Mouse (Mus musculus) heart, postnatal 36 days (tissue): ENCODE measurements at regions not wholly inside any gene's neighbourhood (a gene's known extent, or its start where the extent isn't known, plus 50 kb on each side); places are given as distances from the start of the nearest gene placed in this dataset.

Experiments used
- DNase-seq, 2 experiments: peaks; one replicate each; pipeline ENCODE4 v3.0.0; 2021 to 2022
- intact Hi-C: fragments of 180-260 bp; cut with DNase I; formaldehyde crosslinking; loops from one replicate; pipeline ENCODE4 v1.15.1; 2025

DNA sequence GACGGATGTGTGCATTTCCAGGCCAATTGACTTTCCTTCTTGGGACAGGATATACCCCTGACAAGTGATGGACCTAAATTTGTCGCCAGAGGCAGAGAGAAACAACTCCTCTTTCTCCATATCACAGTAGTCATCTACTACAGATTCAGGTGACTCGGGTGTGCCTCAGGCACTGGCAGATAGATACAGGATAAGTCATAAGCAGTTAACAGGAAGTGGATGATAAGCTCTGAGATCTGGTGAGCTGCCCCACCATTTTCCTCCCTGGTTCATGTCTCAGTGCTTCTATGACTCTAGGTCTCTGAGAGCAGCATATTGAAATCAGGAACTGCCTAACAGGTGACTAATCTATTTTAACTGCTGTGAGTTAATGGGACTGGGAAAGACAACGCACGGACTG, 73.4 kb upstream of the Ubl3 start:
- DNase-seq: no peak
- intact Hi-C loops: no loop called here

DNA sequence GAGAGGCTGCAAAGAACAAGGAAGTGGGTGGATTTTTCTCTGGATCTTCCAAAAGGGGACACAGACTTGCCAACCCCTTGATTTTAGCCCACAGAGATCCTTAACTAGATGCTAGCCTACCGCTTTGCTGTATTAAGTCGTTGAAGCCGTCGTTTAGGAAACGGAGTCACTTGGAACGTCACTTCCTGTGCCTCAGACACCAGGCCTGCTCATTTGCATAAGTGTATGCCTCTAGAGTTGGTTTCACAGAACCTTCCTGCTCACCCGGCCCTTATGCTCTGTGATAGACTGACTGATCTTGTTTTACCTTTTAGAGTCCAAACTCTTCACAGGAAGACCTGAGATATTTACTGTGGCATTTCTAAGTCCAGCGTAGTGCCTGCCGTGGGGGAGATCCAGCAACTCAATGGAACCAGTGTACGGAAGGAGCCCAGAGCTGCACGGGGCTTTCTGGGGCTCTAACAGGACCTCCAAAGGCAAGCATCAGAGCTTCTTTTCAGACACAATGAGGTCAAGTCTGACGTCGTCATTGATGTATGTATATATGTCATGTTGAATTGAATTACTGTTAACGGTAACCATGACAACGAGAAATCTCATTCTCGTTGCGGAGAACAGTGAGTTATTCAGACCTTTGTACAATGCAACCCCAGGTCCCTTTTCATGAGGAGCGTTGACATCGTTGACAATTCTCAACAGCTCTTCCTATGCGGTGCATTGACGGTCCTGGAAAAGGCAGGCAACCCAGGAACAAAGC, 72.2 kb upstream of the Ubl3 start:
- intact Hi-C loops: no loop called here

DNA sequence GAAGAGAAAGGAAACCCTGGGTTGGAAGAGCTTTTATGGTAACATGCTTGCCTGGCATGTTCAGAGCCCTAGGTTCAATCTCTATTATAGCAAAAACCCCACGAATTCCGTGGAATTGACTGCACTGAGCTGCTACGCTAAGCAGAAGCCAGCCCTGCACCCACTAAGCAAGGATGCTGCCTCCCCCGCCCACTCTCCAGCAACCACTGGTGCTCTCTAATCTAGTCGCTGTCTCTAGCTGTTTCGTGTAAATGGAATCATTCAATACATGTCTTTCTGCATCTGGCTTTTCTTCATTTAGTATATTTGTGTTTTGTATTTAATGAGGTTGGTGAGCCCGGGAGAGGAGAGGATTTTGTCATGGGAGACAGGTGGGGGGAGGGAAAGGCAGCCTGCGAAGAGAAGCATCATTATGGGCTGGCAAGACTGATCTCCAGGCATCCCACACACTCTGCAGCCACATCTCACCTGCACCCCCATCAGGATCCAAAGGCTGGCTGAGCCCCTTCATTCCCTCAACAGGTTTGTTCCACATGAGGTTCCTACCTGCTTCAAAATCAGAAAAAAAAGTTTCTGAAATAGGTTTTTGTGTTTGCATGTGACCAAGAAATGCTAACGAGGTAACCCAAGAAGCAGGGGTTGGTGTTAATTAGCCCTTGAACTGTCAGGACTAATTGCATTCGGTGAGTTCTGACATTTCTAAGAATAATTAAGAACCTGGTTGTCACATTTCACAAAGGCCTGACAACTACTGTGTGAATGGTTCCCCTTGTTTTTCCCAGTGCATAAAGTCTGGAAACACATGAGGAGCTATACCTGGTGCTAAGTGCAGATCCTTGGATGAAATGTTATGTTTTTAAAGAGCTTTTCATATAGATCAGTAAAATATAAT, 68.6 kb upstream of the Ubl3 start:
- no peak for DNase-seq
- intact Hi-C loops: no loop called here

More for the DNA sequence above, 72.2 kb upstream of the Ubl3 start:
- no peak for DNase-seq

DNA sequence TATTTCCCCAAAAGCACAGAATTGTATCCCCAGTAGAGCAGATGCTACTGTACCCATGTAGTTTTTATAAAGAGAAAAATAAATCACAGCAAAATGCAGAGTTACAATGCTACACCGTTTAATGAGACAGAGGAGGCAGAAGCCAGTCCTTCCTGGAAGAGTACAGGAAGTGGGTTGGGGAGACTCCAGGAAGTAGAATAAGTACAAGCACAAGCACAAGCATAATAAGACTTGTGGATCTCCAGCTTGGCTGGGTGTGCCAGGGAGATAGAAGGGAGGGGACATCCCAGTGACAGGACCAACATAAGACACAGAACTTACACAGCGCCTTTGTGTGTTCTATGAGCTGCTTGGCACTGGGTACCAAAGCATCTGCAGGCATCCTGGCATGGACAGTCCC, 67.3 kb upstream of the Ubl3 start:
- intact Hi-C loops: no loop called here

DNA sequence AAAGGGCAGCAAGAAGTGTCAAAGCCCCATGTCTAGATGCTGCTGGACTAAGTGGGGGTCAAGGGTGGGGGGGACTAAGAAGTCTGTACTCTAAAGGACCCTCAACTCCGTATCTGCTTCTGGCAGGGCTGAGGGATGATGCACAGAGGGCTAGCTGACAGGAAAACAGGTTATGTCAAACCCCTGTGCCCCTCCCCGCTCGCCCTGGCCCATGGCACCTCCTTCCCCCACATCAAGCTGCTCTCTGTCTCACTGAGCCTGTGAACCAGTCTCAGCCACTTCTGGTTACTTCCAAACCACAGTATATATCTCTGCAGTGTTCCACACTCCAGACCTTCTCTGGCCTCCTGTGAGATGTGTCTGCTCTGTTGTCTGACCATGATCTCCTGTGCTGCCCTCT, 63.8 kb upstream of the Ubl3 start:
- no peak for DNase-seq
- intact Hi-C loops: no loop called here

More for the DNA sequence above, 67.3 kb upstream of the Ubl3 start:
- DNase-seq: no peak

DNA sequence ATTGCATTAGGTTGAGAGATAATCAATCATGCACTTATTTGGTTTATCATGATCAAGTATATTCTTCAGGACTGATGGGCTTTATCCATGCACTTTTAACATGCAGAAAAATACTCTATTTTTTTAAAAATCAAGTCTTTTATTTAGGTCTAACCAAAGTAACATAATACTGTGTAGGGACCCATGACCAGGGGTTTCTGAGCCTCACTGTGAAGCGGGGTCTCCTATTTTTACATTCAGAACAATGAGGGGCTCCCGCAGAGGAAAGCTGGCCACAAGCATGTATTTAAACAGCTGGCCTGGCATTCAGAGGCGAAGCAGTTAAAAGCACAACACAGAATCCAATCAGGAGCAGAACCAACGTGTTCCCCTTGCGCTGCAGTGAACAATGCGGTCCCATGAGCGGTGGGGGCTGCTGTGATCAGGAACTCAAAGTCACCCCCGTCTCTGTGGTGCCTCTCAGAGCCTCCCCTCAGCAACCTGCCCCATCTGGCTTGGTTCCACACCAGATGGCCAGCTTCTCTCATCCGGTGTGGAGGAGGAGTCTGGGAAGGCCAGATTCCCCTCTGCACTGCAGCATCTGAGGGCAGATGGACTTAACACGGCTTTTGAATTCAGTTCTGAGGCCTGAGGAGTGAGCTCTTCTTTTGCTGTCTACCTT, 63.2 kb upstream of the Ubl3 start:
- DNase-seq: no peak
- intact Hi-C loops: no loop called here

DNA sequence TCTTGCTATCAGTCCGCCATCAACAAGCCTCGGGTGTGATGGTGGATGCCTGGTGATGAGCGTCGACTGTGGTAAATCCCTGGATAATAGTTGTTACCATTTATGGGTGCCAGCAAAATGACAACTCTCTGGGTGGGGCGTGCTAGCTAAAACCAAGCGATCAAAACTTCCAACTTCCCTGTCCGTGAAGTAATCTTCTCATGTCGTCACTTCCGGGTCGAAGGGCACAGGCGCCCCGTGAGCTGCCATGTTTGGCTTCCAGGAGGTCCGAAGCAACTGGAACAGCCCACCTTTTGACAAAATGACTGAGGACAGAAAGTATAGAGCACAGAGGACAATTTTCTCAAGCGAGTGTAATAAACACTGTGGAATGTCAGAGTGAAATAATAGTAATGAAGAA, 62.5 kb upstream of the Ubl3 start:
- no peak for DNase-seq
- intact Hi-C loops: no loop called here

DNA sequence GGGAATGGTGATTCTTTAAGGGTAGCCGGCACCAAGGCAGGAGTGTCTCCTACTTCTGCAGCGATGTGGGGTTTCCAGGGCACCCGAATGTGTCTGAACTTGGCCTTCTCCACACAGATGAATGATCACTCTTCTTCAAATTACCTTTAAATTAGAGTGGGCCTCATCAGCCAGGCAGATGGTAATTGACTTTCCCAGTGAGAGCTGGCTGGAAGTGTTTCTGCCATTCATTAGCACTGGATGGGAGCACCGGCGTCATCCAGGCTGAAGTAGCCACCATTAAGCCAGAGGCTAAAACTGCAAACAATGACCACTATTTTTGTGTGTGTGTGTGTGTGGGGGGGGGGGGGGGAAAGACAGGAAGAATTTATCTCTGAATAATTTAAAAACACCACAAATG, 58.7 kb upstream of the Ubl3 start:
- DNase-seq: no peak
- intact Hi-C loops: no loop called here

DNA sequence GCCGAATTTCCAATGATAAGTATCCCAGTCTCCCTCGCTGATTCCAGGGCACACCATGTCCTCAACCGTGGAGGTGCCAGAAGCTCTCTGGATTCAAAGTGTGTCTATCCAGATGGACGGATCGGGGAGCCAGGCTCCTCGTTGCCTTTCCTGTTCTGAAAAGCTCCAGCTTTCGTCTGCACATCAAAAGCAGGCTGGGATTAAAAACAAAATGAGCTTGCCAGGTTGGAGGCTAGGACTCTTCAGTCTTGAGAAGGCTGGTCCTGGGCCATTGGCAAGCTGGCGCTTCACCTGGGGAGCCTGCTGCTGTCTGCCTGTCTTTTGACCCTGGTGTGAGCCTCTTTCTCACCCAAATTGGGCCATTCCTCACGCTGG, 56.9 kb upstream of the Ubl3 start:
- intact Hi-C loops: no loop called here
- peak; percentile 20 to 30 for DNase-seq

DNA sequence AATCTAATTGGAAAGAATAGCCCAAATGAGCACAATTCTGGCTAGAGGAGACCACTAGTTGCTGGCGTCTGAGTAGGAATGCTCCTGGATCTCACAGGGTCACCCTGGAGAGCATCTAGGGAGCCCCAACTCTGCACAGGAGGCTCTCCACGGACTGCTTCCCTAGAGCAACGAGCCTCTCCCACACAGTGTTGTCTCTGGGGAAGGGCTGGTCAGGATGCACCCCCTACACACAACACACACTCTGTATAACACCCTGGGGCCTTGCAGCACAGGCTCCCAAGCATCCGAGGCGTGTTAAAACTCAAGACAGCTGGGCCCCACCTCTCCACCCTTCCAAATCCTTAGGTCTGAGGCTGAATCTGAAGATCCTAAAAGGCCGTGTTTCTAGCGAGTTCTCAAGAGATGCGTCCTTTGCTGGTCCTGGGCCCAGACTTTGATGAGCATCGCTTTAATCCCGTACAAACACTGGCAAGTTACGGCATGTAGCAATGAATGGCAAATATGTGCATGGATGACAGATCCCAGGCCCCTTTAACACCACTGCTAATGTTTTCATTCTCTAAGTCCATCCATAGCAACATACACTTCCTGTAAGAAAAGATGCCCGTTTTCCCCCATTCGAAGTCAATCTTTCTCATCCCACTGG, 56.4 kb upstream of the Ubl3 start:
- intact Hi-C loops: no loop called here
- peak in 1 of 2 experiments; percentile 14 for DNase-seq

DNA sequence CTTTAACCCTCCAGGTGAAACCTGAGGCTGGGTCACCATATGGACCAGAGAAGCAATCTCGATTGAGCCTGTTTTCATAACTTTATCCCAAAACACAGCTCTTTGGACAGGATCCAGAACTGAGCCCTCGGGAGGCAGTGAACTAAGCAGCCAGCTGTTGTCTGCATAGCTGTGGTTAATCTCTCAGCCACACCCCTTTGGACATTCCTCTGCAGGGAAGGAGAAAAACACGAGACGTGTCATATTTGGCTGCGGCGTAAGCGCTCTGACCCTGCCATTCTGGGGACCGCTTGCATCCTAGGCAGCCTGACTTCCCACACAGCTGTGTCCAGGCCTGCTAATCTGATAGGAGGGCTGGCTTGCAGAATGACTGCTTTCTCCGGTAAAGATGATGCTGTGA, 55.6 kb upstream of the Ubl3 start:
- intact Hi-C loops: no loop called here
- DNase-seq: peak; percentile 49 to 62

DNA sequence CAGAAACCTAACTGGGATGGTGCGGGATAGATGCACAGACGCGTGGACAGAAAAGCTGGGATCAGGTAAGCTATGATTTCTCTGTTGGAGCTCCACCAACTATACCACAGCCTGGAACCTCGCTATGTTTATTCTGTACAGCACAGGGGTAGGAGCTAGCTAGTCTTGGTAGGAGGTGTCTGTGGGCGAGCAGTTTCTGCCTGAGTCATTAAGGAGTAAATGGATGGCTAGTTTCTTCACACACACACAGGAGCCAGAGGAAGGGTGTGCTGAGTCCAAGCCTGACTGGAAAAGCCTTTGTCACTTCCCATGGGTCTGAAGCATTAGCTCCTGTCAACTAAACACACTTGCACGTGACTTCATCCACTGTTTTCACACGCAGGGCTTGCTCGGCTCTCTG, 53.1 kb upstream of the Ubl3 start:
- intact Hi-C loops: no loop called here
- no peak for DNase-seq
